Comparison of ENCODE assay signal across 13 mouse cellular contexts in the genomic region with DNA sequence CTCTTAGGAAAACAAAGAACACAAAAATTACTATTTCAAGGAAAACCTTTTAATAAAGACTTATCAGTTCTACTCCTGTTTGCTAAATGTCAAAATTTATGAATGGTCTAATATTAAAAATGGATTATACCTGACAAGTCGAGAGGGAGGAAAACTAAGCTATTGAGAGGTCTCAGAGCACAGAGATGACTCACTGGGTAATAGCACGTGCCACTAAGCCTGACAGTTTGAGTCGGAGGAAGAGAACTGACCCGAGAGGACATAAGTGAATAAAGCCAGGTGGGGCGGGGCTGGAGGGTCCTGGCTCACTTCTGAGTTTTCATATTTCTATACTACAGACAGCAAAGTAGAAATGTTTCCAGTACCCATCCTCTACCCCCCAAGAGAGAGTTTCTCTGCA.
"Had no signal": no experiment of that assay in that cellular context is flagged by ENCODE, and none has a peak within 500 bp of the region (broad histone marks: within the 10 kb centered on the region; RNA-seq: fewer than 3 reads in every experiment).

No protein-coding gene starts in this region.

- H3K4me2 ChIP-seq: midbrain, embryonic 11.5 days had no signal

- H3K27me3 ChIP-seq: lung, embryonic 15.5 days had no signal

- H3K9ac ChIP-seq: lung, embryonic 15.5 days had no signal

- H3K27ac ChIP-seq: lung, embryonic 15.5 days had no signal

- H3K4me3 ChIP-seq: lung, embryonic 15.5 days had no signal

- DNase-seq: kidney, adult 18-20 months; kidney, adult 9 months; kidney, postnatal 14 days; kidney, postnatal 4 days; left cerebral cortex, postnatal 4 days; lung, adult 18-20 months; lung, postnatal 14 days; lung, postnatal 4 days; midbrain, embryonic 14.5 days; thymus, adult 18-20 months; thymus, postnatal 36 days had no signal

- H3K9me3 ChIP-seq: lung, embryonic 15.5 days had no signal
